Mouse (Mus musculus) stomach, embryonic 14.5 days (tissue): ENCODE measurements around the gene Mid1. TPM values are rescaled to one million over a fixed set of nuclear protein-coding genes. Genes with fewer than 3 reads are reported as not detected.

Source experiments
- ATAC-seq: fragments of 200-750 bp; cut with Nextera tagmentation; 2 replicates; pipeline ENCODE4 v1.8.0; 2017; ENCODE audit warnings: low read depth, moderate TSS enrichment; ENCODE audit not compliant: insufficient number of reproducible peaks, insufficient read depth, low FRiP score
- H3K27ac ChIP-seq: fragments of 300-500 bp; sonication (generic); 2 replicates; pipeline ENCODE4 v1.5.1; 2014; ENCODE audit warnings: mild to moderate bottlenecking, low read length, moderate library complexity, mixed read lengths
- H3K27me3 ChIP-seq: fragments of 300-500 bp; sonication (generic); 2 replicates; pipeline ENCODE4 v1.6.1; 2014; ENCODE audit warnings: low read length, control low read depth, mixed read lengths; ENCODE audit not compliant: control insufficient read depth, insufficient read depth
- H3K36me3 ChIP-seq: fragments of 300-500 bp; sonication (generic); 2 replicates; pipeline ENCODE4 v1.6.1; 2014; ENCODE audit warnings: mild to moderate bottlenecking, control low read depth, low read length, moderate library complexity, mixed read lengths; ENCODE audit not compliant: control insufficient read depth, insufficient read depth
- H3K4me1 ChIP-seq: fragments of 300-500 bp; sonication (generic); 2 replicates; pipeline ENCODE4 v1.6.1; 2014; ENCODE audit warnings: low read length, control low read depth, mixed read lengths; ENCODE audit not compliant: control insufficient read depth, insufficient read depth
- H3K4me2 ChIP-seq: fragments of 300-500 bp; sonication (generic); replicated peaks from 2 replicates; pipeline ENCODE4 v1.6.1; 2014; ENCODE audit warnings: low read depth, low read length, control low read depth
- H3K4me3 ChIP-seq: fragments of 300-500 bp; sonication (generic); 2 replicates; pipeline ENCODE4 v1.5.1; 2014; ENCODE audit warnings: low read depth, low read length, control low read depth
- H3K9ac ChIP-seq: fragments of 300-500 bp; sonication (generic); replicated peaks from 2 replicates; pipeline ENCODE4 v1.6.1; 2014; ENCODE audit warnings: low read depth, mild to moderate bottlenecking, control low read depth, low read length, moderate library complexity, mixed read lengths
- H3K9me3 ChIP-seq: fragments of 300-500 bp; sonication (generic); 2 replicates; pipeline ENCODE4 v1.6.1; 2016; ENCODE audit warnings: low read depth, low read length, control low read depth; ENCODE audit not compliant: control insufficient read depth
- WGBS: fragments of 180-500 bp; shearing (Covaris S2); extraction: QIAGEN DNeasy Blood & Tissue Kit; methylation state at CpG from one replicate; pipeline ENCODE4 v1.1.7; 2014; 5-methylcytosine and 5-hydroxymethylcytosine counted together
- polyA plus RNA-seq: library from polyadenylated mRNA; unstranded; fragments of >200 nt; fragmentation: Nextera tagmentation; extraction: Ambion mirVana; gene quantifications from 2 replicates; pipeline ENCODE4 v1.2.1, GENCODE M21; 2014

Gene Mid1
- 13.6 and 14.4 TPM in 2 replicates for polyA plus RNA-seq

GRCm38 (mm10) chrX:169685131-169685530 is at the start of gene Mid1:
Mid1 (plus strand) TSS chrX:169685199.
- H3K9ac ChIP-seq: no peak within 1 kb of the TSS
- peak; percentile 77; the same call in 1 of the 2 replicates for ATAC-seq
- H3K27ac ChIP-seq: no peak within 1 kb of the TSS
- no peaks in the 10 kb centered on the region for H3K4me1 ChIP-seq
- no peaks in the 10 kb centered on the region for H3K36me3 ChIP-seq
- H3K9me3 ChIP-seq: no peaks in the 10 kb centered on the region
- WGBS: 22% methylated on average over 10 of the region's 10 CpGs
- peak within 1 kb of the TSS; percentile 28 for H3K4me3 ChIP-seq
- peak within 1 kb of the TSS; percentile 38 for H3K4me2 ChIP-seq
- no peaks in the 10 kb centered on the region for H3K27me3 ChIP-seq

- Histone ChIP-seq H3K4me3 (no peak overlapping the region), H3K27me3 (no peaks in the 10 kb centered on the region), H3K9me3 (no peaks in the 10 kb centered on the region), H3K4me2 (no peak overlapping the region), H3K9ac (no peak overlapping the region), H3K4me1 (no peaks in the 10 kb centered on the region), H3K27ac (no peak overlapping the region), H3K36me3 (no peaks in the 10 kb centered on the region)
- no peak for ATAC-seq
These were observed 11.9 kb upstream of the Mid1 start for GRCm38 (mm10) chrX:169673056-169673455.

DNA sequence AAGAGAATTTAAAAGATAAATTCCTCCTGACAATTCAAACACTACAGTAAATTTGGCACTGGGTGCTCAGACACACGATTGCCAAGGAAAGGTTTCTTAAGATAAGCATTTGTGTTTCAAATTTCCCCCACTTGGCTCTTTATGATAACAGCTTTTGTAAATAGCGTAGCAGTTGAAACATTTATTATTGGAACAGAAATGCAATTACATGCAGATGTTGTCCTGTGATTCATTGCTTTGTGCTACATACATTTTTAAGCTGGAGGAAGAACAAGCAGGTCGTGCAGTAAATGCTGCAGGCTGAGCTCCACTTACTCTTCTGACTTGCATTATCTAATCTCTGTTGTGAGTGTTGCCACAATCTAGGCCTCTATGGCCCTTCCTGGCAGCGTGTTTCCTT is 8.7 kb upstream of the Mid1 start:
- H3K27me3 ChIP-seq: no peaks in the 10 kb centered on the region
- H3K4me2 ChIP-seq: no peak overlapping the region
- H3K9me3 ChIP-seq: no peaks in the 10 kb centered on the region
- no peaks in the 10 kb centered on the region for H3K4me1 ChIP-seq
- H3K9ac ChIP-seq: no peak overlapping the region
- ATAC-seq: no peak
- no peak overlapping the region for H3K4me3 ChIP-seq
- no peak overlapping the region for H3K27ac ChIP-seq
- H3K36me3 ChIP-seq: no peaks in the 10 kb centered on the region
- WGBS: 47% methylated on average over 4 of the region's 4 CpGs

- Histone ChIP-seq H3K9me3 (no peaks in the 10 kb centered on the region), H3K27ac (no peak overlapping the region), H3K4me1 (no peaks in the 10 kb centered on the region), H3K4me3 (peak overlapping the region; percentile 28), H3K36me3 (no peaks in the 10 kb centered on the region), H3K27me3 (no peaks in the 10 kb centered on the region), H3K4me2 (peak overlapping the region; percentile 38), H3K9ac (no peak overlapping the region)
- WGBS: 27% methylated on average over 8 of the region's 8 CpGs
- ATAC-seq: no peak
These were observed 732 bp downstream of the Mid1 start for GRCm38 (mm10) chrX:169685731-169686130.

DNA sequence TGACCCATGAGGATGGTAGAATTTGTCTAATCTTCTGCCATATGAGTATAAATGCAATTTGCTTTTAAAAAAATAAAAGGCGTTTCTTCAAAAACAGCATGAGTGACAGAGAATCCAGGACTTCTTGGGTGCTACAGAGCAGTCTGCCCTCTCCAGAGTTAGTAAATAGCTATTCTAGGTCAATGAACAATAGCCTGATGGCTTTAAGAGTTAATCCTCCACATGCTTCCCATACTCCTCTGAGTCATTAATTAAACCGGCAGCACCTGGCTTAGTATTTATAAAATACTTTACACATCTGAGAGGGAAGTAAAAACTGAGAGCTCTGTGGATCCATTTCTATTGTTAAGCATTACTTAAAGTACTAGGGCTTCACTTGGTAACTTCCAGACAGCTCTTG is 6.2 kb downstream of the Mid1 start:
- Histone ChIP-seq H3K4me3 (no peak overlapping the region), H3K9ac (no peak overlapping the region), H3K27ac (no peak overlapping the region), H3K4me2 (no peak overlapping the region), H3K9me3 (no peaks in the 10 kb centered on the region), H3K27me3 (no peaks in the 10 kb centered on the region), H3K4me1 (no peaks in the 10 kb centered on the region), H3K36me3 (no peaks in the 10 kb centered on the region)
- no peak for ATAC-seq
- WGBS: 43% methylated on average over 2 of the region's 2 CpGs

- Histone ChIP-seq H3K4me2 (no peak overlapping the region), H3K4me3 (no peak overlapping the region), H3K4me1 (no peaks in the 10 kb centered on the region), H3K9ac (no peak overlapping the region), H3K27ac (no peak overlapping the region), H3K9me3 (no peaks in the 10 kb centered on the region), H3K27me3 (no peaks in the 10 kb centered on the region), H3K36me3 (no peaks in the 10 kb centered on the region)
- 55% methylated on average over 2 of the region's 2 CpGs for WGBS
- no peak for ATAC-seq
These were observed 6.7 kb downstream of the Mid1 start for GRCm38 (mm10) chrX:169691675-169692074.

DNA sequence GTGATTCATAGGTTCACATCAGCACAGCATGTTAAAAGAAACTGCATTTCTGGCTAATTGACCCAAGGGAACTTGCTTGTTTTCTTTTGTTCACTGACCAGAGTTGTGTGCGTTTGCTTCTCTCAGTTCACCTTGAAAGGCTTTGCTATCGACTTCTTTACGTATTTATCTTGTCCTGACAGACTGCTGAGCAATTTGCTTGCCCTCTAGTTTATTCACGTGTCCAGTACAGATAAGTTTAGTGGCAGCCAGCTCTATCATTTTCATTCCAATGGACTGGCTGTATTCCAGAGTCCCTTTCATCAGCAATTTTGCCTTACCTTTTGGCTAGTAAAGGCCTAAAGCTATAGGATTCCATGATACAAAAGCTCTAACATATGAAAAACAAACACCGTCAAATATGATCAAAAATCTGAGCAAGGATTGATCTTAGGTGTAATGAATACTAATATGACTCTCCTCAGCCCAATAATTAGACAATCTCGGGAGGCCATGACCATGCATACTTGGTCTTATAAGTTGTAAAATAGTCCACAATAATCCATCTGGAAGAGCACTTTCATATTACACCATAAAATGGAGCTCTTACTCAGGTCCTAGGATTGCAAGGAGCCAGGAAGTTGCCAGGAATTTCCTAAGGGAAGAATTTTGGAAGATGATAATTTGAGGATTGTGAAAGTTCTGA is 7.4 kb downstream of the Mid1 start:
- Histone ChIP-seq H3K4me2 (no peak overlapping the region), H3K27me3 (no peaks in the 10 kb centered on the region), H3K36me3 (no peaks in the 10 kb centered on the region), H3K4me3 (no peak overlapping the region), H3K9ac (no peak overlapping the region), H3K4me1 (no peaks in the 10 kb centered on the region), H3K27ac (no peak overlapping the region), H3K9me3 (no peaks in the 10 kb centered on the region)
- no peak for ATAC-seq
- WGBS: 56% methylated on average over 6 of the region's 6 CpGs

- Histone ChIP-seq H3K36me3 (no peaks in the 10 kb centered on the region), H3K27ac (no peak overlapping the region)
- WGBS: 95% methylated on average over 2 of the region's 2 CpGs
These were observed 19.1 kb downstream of the Mid1 start for GRCm38 (mm10) chrX:169704016-169704602.

DNA sequence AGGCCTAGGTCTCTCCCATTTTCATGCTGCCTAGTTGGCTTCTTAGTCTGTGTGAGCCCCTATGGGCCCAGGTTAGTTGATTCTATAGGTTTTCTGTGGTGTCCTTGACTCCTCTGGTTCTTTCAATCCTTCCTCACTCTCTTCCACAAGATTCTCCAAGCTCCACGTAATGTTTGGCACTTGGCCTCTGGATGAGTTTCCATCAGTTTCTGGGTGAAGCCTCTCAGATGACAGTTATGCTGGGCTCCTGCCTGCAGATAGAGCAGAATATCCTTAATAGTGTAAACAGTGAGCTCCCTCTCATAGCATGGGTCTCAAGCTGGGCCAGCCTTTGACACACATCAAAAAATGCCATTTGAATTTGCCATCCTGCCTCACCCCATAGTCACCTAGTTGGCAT is 38.5 kb downstream of the Mid1 start:
- Histone ChIP-seq H3K4me1 (no peaks in the 10 kb centered on the region), H3K36me3 (no peaks in the 10 kb centered on the region), H3K27me3 (no peaks in the 10 kb centered on the region), H3K9me3 (no peaks in the 10 kb centered on the region), H3K9ac (no peak overlapping the region), H3K27ac (no peak overlapping the region), H3K4me3 (no peak overlapping the region), H3K4me2 (no peak overlapping the region)
- ATAC-seq: no peak
- WGBS: 89% methylated on average over 1 of the region's 1 CpGs

More at GRCm38 (mm10) chrX:169704016-169704602, 19.1 kb downstream of the Mid1 start:
- ATAC-seq: no peak
- Histone ChIP-seq H3K4me3 (no peak overlapping the region), H3K9me3 (no peaks in the 10 kb centered on the region), H3K27me3 (no peaks in the 10 kb centered on the region; the same call in 1 of the 2 replicates), H3K9ac (no peak overlapping the region), H3K4me2 (no peak overlapping the region), H3K4me1 (no peaks in the 10 kb centered on the region)
